Mouse (Mus musculus) urinary bladder, adult 2 months (tissue): ENCODE measurements around the gene Taldo1. TPM values are rescaled to one million over a fixed set of nuclear protein-coding genes. Genes with fewer than 3 reads are reported as not detected.
A peak's percentile ranks its signal among the peaks of the same experiment; 100 is the strongest.

Experiments
- DNase-seq: peaks from one replicate; pipeline ENCODE4 v3.0.0; 2022; ENCODE audit warnings: low spot score
- polyA plus RNA-seq: library from polyadenylated mRNA; depleted of rRNA; stranded (reverse); fragments of >200 nt; gene quantifications from 2 replicates; pipeline ENCODE4 v1.2.3, GENCODE M21; 2012; rRNA removed

The Taldo1 gene
- 269 and 320 TPM in 2 replicates for polyA plus RNA-seq

DNA sequence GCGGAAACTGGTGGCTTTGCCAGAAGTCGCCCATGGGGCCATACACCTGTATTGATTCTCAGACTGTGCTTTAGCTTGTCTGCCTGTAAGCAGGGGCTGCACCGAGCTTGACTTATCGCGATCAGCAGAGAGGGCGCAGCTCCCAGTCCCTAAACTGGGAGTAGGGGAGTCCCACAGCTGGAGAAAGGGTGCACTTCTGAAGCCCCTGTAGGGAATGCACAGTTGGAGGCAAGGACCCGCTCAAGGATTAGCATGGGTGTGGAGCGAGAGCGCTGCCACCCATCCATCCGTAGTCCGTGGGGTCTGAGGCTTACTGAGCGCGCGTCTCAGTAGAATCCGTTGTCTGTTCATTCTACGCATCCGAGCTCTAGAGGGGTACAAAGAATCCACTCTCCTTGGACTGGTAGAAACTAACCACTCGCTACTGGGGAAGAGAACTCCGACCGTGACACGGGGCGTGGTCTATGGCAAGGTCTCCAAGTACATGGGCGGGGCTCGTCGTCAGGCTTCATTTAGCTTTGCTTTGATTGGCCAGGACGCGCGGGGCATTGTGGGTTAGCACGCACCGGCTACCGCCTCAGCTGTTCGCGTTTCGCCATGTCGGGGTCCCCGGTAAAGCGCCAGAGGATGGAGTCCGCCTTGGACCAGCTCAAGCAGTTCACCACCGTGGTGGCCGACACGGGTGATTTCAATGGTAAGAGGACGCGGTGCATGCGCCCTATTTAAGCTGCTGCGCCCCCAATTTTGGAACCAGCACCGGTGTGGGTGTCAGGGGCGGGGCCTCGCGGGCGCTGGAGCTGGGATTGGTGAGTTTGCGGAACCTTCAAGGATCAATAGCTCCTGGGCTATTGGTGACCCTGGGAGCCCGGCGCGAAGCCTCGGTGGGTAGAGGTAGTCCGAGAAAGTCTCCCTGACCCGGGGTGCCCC is at the start of gene Taldo1:
Gene Taldo1 (plus strand): TSS at position 575 of the 927 bp plus-strand sequence.
- peak; percentile 92 for DNase-seq

DNA sequence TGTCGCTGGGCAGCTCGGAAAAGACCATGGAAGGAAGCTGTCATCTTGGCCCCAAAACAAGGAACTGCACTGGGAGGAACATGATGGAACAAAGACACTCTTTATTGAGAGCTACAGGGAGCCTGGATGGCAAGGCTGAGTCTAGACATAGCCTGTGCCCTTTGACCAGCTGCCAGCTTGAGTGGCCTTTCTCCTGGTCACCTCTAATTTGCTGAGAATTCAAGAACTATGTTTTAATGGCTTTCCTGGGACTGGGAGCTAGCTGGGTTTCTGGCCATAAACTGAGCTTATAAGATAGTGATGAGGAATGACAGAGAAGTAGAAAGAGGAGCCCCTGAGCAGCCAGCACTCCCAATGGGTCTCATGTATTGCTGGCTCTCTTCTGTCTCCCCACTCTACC is 48.8 kb upstream of the Taldo1 start:
- no peak for DNase-seq

DNA sequence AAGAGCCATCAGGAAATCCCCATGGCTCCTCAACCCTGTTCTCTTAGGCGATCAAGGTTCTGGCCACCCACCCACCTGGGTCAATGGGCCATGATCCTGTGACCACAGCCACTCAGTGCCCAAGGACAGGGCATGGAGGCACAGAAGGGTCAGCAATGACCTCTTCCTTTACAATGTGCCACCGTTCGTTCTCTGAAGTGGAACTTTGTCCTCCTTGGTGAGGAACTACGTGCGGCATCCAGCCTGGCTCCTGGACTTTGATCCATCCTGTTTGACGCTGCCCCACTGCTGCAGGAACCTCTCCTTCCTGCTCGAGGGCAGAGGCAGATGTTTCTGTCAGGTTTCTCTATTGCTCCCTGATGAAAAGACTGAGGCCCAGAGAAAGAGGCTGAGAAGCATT is 48.3 kb upstream of the Taldo1 start:
- no peak for DNase-seq

DNA sequence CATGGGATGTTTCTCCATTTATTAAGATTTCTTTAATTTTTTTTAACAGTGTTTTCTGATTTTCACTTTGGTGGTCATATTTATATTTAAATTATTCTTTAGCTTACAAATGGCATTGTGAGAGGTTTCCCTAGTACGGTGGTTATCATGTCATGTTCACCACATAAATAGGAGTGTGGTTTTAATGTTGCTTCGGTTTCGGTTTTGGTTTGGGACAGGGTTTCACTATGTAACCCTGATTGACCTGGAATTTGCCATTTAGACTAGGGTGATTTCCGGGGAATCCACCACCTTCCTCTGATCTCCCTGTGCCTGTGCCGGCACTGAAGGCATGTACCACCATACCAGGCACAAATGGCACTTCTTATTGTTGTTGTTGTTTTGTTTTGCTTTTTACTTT is 47.2 kb upstream of the Taldo1 start:
- DNase-seq, result no peak

DNA sequence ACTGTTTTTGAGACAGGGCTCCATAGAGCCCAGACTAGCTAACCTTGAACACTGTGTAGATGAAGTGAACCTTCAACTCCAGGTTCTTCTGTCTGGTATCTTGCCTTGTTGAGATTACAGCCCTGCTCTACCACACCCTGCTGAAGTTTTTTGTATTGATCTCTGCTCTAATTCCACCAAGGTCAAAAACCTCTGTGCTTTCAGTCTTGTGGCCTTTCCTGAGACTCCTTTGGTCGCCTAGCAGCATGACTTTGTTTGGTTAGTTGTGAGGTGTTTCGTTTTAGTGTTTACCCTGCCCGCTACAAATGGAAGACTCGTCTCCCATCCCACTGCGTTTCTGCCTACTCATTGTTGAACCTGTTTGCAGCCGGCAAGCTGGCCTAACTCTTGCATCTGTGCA is 40.9 kb upstream of the Taldo1 start:
- DNase-seq, result no peak

DNA sequence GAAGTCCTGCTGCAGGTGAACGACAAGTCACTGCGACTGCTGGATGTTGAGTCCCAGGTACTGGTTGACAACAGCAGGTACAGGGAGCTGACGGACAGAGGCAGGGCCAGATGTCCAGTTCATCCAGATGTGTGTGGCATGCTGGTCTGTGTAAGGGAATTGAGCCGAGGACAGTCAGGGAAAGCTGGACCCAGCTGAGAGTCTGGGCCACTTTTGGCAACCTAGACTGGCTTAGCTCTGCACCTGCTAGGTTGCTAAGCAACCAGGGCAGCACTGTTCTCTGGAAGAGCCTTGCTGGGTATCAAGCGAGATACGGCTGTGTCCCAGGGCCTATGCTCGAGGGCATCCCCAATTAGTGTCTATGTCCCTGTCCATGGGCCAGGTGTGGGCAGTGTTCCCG is 36.9 kb upstream of the Taldo1 start:
- no peak for DNase-seq

DNA sequence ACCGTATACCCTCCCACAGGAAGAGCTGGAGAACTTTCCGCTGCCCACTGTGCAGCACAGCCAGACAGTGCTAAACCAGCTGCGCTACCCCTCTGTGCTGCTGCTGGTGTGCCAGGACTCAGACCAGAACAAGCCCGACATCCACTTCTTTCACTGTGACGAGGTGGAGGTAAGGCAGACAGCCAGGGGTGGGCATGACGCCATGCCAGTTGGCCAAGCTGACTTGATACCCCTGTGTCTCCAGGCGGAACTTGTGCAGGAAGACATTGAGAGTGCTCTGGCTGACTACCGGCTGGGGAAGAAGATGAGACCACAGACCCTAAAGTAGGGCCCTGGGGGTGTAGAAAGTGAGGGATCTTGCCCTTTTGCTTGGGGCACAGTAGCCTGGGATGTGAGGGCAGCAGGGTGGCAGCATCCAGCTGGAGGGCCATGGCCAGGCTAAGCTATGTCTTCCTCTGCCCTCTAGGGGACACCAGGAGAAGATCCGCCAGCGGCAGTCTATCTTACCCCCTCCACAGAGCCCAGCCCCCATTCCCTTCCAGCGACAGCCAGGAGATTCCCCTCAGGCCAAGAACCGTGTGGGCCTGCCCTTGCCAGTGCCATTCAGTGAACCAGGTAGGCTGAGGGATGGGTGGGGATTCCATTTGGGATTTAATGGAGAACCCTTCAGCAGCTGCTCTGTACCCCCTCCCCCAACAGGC is 36.2 kb upstream of the Taldo1 start:
- no peak for DNase-seq

DNA sequence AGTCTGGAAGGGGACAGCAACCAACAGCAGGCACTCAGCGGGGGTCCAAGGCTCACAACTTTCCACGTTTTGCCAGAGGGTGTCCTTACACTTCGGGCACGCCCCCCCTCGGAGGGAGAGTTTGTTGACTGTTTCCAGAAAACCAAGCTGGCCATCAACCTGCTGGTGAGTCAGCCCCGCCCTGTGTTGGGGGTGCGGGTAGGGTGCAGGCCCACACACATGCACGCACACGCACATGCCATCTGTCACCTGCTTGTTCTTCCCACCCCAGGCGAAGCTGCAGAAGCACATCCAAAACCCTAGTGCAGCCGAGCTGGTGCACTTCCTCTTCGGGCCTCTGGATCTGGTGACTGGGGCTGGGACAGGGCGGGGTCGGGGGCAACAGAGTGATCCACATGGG is 35.0 kb upstream of the Taldo1 start:
- no peak for DNase-seq

DNA sequence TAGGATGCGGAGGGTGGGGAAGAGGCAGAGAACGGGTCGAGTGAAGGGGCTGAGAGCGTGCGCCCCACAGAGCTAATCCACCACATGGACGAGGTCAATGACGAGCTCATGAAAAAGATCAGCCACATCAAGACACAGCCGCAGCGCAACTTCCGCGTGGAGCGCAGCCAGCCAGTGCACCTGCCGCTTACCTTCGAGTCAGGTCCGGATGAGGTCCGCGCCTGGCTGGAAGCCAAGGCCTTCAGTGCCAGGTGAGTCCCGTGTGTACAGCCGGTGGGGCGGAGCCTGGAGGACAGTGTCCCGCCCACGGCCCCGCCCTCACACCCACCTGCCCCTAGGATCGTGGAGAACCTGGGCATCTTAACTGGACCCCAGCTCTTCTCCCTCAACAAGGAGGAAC is 30.5 kb upstream of the Taldo1 start:
- DNase-seq, result peak; percentile 20

DNA sequence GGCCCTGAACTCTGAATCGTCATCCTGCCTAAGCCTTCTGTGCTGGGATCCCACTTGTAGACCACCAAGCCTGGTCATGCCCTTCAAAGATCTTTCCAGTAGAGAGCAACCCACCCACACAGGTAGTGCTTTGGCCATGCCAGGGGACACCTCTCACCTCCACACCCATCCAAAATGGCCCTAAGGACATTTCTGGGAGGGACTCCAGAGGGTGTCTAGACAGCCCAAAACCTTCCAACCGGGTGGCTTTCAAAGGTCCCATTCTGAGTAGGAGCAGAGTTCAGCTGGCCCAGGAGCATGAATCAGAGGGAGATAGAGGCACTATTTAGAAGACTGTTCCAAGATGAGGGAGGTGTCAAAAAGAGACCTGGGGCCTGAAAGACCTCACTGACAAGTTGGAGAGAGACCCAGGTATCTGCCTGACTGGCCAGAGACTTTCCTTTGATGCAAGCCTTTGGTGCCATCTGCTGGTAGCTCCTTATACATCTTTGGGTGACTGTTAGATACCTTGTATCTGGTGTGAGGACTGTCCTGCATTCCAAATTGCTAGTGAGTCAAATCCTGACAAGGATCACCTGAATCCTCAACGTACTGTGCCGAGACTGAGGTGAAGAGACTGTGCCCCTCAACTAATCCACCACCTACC is 28.8 kb upstream of the Taldo1 start:
- DNase-seq, result peak; percentile 23

DNA sequence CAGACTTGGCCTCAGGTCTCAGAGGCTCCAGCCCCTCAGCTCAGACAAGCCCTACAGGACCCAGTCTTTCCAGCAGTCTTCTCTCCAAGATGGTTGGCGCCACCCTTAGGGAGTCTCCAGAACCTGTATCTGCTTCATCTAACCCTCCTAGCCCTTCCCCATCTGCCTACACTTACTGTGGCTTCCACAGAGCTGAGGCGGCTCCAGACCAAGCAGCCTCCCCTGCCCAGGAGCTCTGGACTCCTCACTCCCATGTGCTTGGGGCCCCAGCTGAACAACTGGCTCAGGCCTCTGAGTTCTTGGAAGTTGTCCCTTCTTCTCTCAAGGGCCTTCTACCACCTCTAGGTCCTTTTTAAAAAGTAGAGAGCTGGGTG is 28.3 kb upstream of the Taldo1 start:
- DNase-seq, result no peak

DNA sequence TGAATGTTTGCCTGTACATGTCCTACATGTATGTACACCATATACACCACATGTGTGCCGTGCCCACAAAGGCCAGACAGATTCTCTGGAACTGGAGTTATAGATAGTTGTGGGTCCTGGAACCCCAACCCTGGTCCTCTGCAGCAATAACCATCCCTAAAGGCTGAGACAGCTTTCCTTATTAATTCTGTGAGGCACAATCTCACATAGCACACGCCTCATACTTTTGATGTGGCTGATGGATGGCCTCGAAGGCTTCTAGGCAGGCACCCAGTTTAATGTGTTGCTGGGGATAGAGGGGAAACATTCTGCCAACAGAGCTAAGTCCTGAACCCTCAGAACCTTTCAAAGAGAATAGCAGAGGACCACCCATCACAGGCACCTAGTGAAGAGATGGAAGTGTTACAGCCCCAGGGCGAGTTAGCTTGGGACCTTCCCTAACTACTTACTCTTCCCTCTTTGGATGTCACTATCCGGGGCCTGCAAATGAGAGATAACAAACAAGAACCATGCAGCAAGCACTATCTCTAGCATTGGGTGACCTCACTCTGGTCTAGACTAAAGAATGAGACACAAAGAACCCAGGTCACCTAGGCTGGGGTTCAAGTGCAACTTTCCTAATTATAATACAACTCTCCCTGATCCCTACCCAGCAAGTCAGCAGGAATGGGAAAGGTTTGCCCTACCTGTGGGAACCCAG is 27.5 kb upstream of the Taldo1 start:
- DNase-seq, result no peak

DNA sequence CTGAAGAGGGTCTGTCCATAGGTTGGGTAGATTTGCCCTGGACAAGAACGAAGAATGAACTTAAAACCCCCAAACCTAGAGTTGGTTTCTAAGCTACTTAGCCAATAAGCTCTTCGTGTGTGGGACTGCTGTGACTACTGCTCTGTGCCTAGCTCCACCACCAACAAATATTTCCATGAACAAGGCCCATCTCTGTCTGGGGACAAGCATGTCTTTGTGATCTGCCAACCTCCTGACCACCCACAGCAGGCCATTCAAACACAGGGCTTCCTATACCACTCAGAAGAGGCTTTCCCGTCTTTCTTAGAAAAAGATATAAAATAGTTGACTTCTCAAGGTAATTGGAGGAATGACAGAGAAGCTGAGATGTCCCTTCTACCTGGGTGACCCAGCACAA is 27.0 kb upstream of the Taldo1 start:
- DNase-seq, result no peak

DNA sequence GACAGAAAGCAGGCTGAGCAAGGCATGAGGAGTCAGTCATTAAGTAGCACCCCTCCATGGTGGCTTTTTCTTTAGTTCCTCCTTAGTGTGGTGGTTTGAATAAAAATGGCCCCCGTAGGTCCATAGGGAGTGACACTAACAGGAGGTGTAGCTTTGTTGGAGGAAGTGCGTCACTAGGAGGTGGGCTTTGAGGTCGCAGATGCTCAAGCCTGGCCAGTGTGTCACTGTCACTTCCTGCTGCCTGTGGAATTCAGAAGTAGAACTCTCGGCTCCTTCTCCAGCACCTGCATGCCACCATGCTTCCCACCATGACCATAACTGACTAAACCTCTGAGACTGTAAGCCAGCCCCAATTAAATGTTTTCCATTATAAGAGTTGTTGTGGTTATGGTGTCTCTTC is 24.6 kb upstream of the Taldo1 start:
- DNase-seq, result no peak

DNA sequence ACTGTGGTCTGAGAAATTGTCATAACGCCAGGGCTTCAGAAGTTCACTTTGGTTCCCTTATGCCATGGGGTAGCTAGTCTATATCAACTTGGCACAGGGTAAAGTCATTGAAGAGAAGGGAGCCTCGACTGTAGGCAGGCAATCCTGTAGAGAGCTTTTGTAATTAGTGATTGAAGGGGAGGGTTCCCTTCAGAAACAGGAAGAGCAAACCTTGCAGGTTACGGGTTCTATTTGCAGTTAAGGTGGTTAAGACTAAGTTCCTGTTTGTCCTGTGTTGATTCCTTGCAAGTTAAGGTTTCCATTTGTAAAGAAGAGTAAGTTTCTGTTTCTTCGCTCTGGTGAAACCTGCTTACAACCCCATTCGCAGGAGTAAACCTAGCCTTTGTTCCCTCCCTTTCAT is 22.1 kb upstream of the Taldo1 start:
- no peak for DNase-seq

DNA sequence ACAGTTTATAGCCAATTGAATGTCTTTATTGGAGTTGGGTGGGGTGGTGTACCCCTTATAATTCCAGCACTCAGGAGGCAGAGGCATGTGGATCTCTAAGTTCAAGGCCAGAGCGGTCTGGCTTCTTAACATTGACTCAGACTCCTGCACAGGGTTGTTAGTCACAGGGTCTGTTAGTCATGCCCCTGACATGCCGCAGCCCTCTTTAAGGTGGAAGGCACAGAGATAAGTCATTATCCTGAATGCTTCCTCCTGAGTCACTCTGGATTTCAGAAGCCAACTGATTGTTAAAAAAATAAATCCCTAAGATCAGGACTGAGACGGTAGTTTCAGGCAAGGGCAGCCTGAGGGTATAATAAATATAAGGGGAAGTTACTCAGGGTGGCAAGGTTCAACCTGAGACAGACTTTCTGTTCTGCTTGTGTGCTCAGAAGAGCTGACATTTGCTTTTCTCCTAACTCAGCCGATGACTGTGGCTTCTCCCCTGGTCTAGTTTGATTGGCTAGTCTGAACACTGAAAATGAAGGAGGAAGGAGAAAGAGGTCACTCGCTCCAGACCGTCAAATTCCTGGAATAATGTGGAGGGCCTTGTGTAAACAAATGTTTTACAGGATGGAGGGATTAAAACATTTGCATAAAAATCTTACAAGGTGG is 19.9 kb upstream of the Taldo1 start:
- DNase-seq, result no peak

DNA sequence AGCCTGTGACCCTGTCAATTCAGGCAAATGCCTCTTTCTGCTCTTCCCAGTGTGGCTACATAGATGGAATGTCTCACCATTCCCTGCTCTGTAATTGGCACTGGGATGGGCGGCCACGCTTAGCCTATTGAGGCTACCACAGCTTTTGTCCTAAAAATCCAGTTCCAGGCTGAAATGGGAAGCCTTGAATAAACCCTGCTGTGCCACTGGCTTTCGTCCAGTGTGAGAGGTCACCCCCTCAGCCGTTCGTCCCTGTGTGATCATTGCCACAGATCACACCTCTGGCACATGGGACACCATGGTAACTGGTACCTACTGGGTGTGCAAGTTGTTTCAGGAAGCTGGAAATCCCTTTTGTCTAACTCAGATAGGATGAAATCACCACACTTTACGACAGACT is 18.4 kb upstream of the Taldo1 start:
- no peak for DNase-seq

DNA sequence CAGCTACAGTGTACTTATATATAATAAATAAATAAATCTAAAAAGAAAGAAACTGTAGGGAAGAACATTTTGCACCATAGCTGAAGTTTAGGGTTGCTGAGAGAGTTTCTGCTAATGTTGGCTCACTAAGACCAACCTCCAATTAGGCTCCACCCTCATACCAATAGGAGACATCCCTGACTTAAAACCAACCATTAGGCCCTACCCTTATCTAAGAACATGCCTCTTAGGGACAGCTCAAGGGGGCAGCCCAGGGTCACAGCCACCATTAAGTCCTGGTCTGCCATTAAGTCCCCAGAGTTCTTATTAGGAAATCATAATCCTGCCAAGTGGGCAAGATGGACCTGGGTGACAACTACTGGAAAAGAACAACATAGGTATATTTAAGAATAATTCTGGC is 17.6 kb upstream of the Taldo1 start:
- DNase-seq, result no peak

DNA sequence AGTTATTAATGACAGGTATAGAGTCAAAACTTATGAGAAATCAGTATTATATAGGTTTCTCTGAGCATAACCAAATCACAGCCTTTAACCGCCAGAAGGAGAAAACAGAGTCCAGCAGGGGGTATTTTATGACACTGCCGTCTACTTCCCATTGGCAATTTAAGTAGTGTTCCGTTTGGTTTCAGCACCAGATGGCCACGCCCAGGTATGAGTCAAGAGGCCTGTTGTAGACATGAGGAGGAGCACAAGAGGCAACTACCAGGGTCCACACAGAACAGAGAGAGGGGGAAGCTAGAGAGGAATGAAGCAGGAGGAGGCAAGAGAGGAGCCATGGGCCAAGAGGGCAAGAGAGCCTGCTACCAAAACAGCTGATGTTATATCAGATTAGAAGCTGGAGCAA is 12.4 kb upstream of the Taldo1 start:
- DNase-seq, result no peak

DNA sequence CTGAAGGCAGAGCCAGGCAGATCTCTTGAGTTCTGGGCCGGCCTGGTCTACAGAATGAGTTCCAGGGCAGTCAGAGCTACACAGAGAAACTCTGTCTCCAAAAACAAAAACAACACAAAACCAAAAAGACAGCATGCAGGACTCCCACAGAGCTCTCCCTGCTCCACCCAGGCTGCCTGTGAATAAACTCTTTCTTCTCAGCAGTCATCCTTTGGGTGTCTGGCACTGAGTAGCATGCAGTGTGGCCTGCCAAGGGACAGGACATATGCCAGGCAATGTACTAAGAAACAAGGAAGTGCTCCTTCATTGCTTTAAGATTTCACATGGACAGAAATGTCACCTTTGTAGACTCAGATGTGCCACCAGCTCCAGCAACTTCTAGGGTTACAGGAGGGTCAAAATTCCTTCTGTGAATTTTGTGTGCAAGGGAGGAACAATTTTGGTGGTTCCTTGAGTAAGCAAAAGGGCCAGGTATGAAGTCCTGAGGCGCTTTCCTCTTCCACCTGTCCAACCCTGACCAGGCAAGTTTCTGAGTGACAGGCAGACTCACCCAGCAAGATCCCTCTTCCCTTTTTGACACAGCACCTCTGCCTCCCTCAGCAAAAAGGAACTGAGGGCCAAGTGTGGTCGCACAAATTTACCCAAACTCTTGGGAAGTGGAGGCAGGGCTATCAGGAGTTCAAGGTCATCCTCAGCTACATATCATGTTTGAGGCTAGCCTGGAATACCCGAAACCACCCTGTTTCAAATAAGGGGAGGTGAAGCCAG is 10.7 kb upstream of the Taldo1 start:
- DNase-seq, result no peak
